Mouse (Mus musculus) C2C12 (cell line): ENCODE results near the gene Map3k15.

Experiments
- CTCF ChIP-seq: IDR thresholded peaks from one replicate; pipeline ENCODE4 v1.5.1; 2011; ENCODE audit not compliant: control insufficient read depth, insufficient read depth, insufficient read length
- MAX ChIP-seq: IDR thresholded peaks from one replicate; pipeline ENCODE4 v1.6.1; 2011; ENCODE audit warnings: mild to moderate bottlenecking, control low read depth
- MYOD1 ChIP-seq: IDR thresholded peaks from one replicate; pipeline ENCODE4 v1.6.1; 2011; ENCODE audit warnings: low read depth; ENCODE audit not compliant: control insufficient read depth, insufficient read length

DNA sequence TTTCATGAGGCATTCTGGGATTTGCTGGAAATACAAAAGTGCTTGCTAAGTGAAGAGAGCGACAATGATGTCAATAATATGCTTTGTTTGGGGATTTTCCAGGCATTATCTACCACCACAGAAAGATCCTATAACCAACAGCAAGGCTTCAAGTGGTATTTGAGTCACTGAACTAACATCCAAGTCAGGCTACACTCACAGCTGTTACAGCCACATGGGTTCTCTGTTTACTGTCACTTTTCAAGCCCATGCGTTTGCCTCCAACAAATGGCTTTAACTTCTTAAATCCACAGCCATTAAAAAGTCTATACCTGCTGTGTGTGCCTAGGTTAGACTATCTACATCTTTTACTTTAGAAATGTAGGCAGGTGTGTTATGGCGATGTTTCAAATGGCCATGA, 160.6 kb downstream of the Map3k15 start:
- peak; percentile 80 for TF ChIP-seq MYOD1
- TF ChIP-seq CTCF, result no peak
- TF ChIP-seq MAX, result no peak
